Mouse (Mus musculus) spleen, postnatal 4 days (tissue): ENCODE data around the gene Nin.

Experiments
- DNase-seq, 2 experiments: peaks; one replicate each; pipeline ENCODE4 v3.0.0; 2022; ENCODE audit warnings: low spot score in 2 of 2

The Nin gene

GRCm38 (mm10) chr12:70082935-70083532 is 30.5 kb downstream of the Nin start:
- DNase-seq: no peak

GRCm38 (mm10) chr12:70082485-70082884 is 31.0 kb downstream of the Nin start:
- no peak for DNase-seq

GRCm38 (mm10) chr12:70078471-70079025 is 35.0 kb downstream of the Nin start:
- DNase-seq: no peak

- DNase-seq: no peak
These were observed 37.0 kb downstream of the Nin start for GRCm38 (mm10) chr12:70076493-70076892.

- DNase-seq: no peak
These were observed 38.5 kb downstream of the Nin start for GRCm38 (mm10) chr12:70075001-70075400.

GRCm38 (mm10) chr12:70070888-70071287 is 42.6 kb downstream of the Nin start:
- no peak for DNase-seq

GRCm38 (mm10) chr12:70070306-70070705 is 43.2 kb downstream of the Nin start:
- no peak for DNase-seq

- no peak for DNase-seq
These were observed 44.8 kb downstream of the Nin start for GRCm38 (mm10) chr12:70068647-70069257.

- DNase-seq: no peak
These were observed 45.7 kb downstream of the Nin start for GRCm38 (mm10) chr12:70067849-70068248.

GRCm38 (mm10) chr12:70062114-70062513 is 51.4 kb downstream of the Nin start:
- DNase-seq: peak; percentile 42 to 75

- DNase-seq: no peak
These were observed 54.3 kb downstream of the Nin start for GRCm38 (mm10) chr12:70058956-70059851.

- no peak for DNase-seq
These were observed 62.8 kb downstream of the Nin start for GRCm38 (mm10) chr12:70050699-70051098.

GRCm38 (mm10) chr12:70048741-70049140 is 64.8 kb downstream of the Nin start:
- DNase-seq: no peak

- no peak for DNase-seq
These were observed 66.2 kb downstream of the Nin start for GRCm38 (mm10) chr12:70047281-70047680.

GRCm38 (mm10) chr12:70044353-70044752 is 69.2 kb downstream of the Nin start:
- DNase-seq: no peak

- no peak for DNase-seq
These were observed 70.1 kb downstream of the Nin start for GRCm38 (mm10) chr12:70043421-70043820.

GRCm38 (mm10) chr12:70040981-70041380 is 72.5 kb downstream of the Nin start:
- no peak for DNase-seq

- no peak for DNase-seq
These were observed 76.7 kb downstream of the Nin start for GRCm38 (mm10) chr12:70036722-70037305.

- DNase-seq: no peak
These were observed 87.3 kb downstream of the Nin start for GRCm38 (mm10) chr12:70026233-70026632.

GRCm38 (mm10) chr12:70025431-70025830 is 88.1 kb downstream of the Nin start:
- DNase-seq: no peak

- DNase-seq: no peak
These were observed 89.9 kb downstream of the Nin start for GRCm38 (mm10) chr12:70023580-70023979.

GRCm38 (mm10) chr12:70018153-70018552 is 95.4 kb downstream of the Nin start:
- DNase-seq: no peak
